Mouse (Mus musculus): ENCODE data around the gene Fbxo6.

- TF ChIP-seq EP300 (IDR thresholded peaks at IDR 0.05; ENCODE audit: low read depth) (peak; percentile 53; the same call in 1 of the 2 replicates), CTCF (IDR thresholded peaks at IDR 0.05; ENCODE audit: low read depth) (peak; percentile 86)
Measured at GRCm38 (mm10) chr4:148140098-148141011, 11.6 kb downstream of the Fbxo6 start.
